Mouse (Mus musculus): ENCODE measurements around the gene Ifrd1. TPM values are rescaled to one million over a fixed set of nuclear protein-coding genes. Genes with fewer than 3 reads are reported as not detected.

The Ifrd1 gene
- 79.5 TPM for polyA plus RNA-seq (2014; fragmentation: Illumina TruSeq; extraction: RNeasy Lipid Tissue Mini Kit (QIAGEN cat#74804); ENCODE audit: low read depth, low replicate concordance)

GRCm38 (mm10) chr12:40248454-40249180, at the start of gene Ifrd1:
Gene Ifrd1 (minus strand): TSS chr12:40248504.

GRCm38 (mm10) chr12:40199302-40199701, 49.0 kb downstream of the Ifrd1 start, which contains the start of gene Lsmem1:
Gene Lsmem1 (minus strand): TSS chr12:40199490.

Other genes starting within 250 kb of the Ifrd1 start
- gene Arl4a, start 210.5 kb downstream of the Ifrd1 start, polyA plus RNA-seq (2014; fragmentation: Illumina TruSeq; extraction: RNeasy Lipid Tissue Mini Kit (QIAGEN cat#74804); ENCODE audit: low read depth, low replicate concordance): 105 TPM
- 3.0 TPM for gene Scin, start 114.3 kb downstream of the Ifrd1 start, polyA plus RNA-seq (2014; fragmentation: Illumina TruSeq; extraction: RNeasy Lipid Tissue Mini Kit (QIAGEN cat#74804); ENCODE audit: low read depth, low replicate concordance)
- not detected for gene Lsmem1, start 49.0 kb downstream of the Ifrd1 start, polyA plus RNA-seq (2014; fragmentation: Illumina TruSeq; extraction: RNeasy Lipid Tissue Mini Kit (QIAGEN cat#74804); ENCODE audit: low read depth, low replicate concordance)
- gene Zfp277, start 197.4 kb upstream of the Ifrd1 start, polyA plus RNA-seq (2014; fragmentation: Illumina TruSeq; extraction: RNeasy Lipid Tissue Mini Kit (QIAGEN cat#74804); ENCODE audit: low read depth, low replicate concordance): 18.9 TPM
- 5.6 TPM for gene Dock4, start 197.4 kb upstream of the Ifrd1 start, polyA plus RNA-seq (2014; fragmentation: Illumina TruSeq; extraction: RNeasy Lipid Tissue Mini Kit (QIAGEN cat#74804); ENCODE audit: low read depth, low replicate concordance)

Data from adipose tissue, adult 10 weeks (tissue).